Mouse (Mus musculus) myocyte (in vitro differentiated cells): ENCODE measurements around the gene Dgat2.

Experiments used
- CEBPB ChIP-seq: IDR thresholded peaks from 2 replicates; pipeline ENCODE4 v1.6.1; 2011; ENCODE audit warnings: mild to moderate bottlenecking, moderate library complexity; ENCODE audit not compliant: poor library complexity, insufficient read depth, severe bottlenecking
- E2F4 ChIP-seq: IDR thresholded peaks from one replicate; pipeline ENCODE4 v1.6.1; 2011; ENCODE audit warnings: mild to moderate bottlenecking, control low read depth, moderate library complexity; ENCODE audit not compliant: insufficient read depth
- MAX ChIP-seq: IDR thresholded peaks from one replicate; pipeline ENCODE4 v1.6.1; 2011; ENCODE audit warnings: low read depth, mild to moderate bottlenecking, control low read depth
- MYOD1 ChIP-seq, 3 experiments: IDR thresholded peaks; one replicate each; pipeline ENCODE4 v1.6.1; 2011; ENCODE audit warnings: control low read depth in 2 of 3, low read depth in 2 of 3, mild to moderate bottlenecking in 2 of 3, moderate library complexity in 1 of 3; ENCODE audit not compliant: insufficient read length in 2 of 3, control insufficient read depth in 1 of 3
- MYOG ChIP-seq, 3 experiments: IDR thresholded peaks; one replicate each; pipeline ENCODE4 v1.6.1; 2011; ENCODE audit warnings: control low read depth in 2 of 3, low read depth in 2 of 3, mild to moderate bottlenecking in 2 of 3; ENCODE audit not compliant: insufficient read length in 2 of 3, control insufficient read depth in 1 of 3, insufficient read depth in 1 of 3
- POLR2A ChIP-seq: IDR thresholded peaks from one replicate; pipeline ENCODE4 v1.6.1; 2011; ENCODE audit warnings: low read depth, mild to moderate bottlenecking, control low read depth, moderate library complexity; ENCODE audit not compliant: insufficient read length
- POLR2AphosphoS2 ChIP-seq: IDR thresholded peaks from one replicate; pipeline ENCODE4 v1.6.1; 2011; ENCODE audit warnings: low read depth, control low read depth; ENCODE audit not compliant: insufficient read length
- REST ChIP-seq: IDR thresholded peaks from one replicate; pipeline ENCODE4 v1.6.1; 2011; ENCODE audit warnings: mild to moderate bottlenecking, control low read depth, moderate library complexity; ENCODE audit not compliant: insufficient read depth, insufficient read length
- SRF ChIP-seq: IDR thresholded peaks from one replicate; pipeline ENCODE4 v1.6.1; 2011; ENCODE audit warnings: low read depth; ENCODE audit not compliant: control insufficient read depth, insufficient read length
- TCF12 ChIP-seq: IDR thresholded peaks from one replicate; pipeline ENCODE4 v1.6.1; 2011; ENCODE audit warnings: mild to moderate bottlenecking, control low read depth; ENCODE audit not compliant: poor library complexity, insufficient read depth, severe bottlenecking
- TCF3 ChIP-seq: IDR thresholded peaks from one replicate; pipeline ENCODE4 v1.6.1; 2011; ENCODE audit warnings: low read depth, control low read depth; ENCODE audit not compliant: insufficient read length
- USF1 ChIP-seq: IDR thresholded peaks from one replicate; pipeline ENCODE4 v1.6.1; 2011; ENCODE audit warnings: low read depth, mild to moderate bottlenecking, control low read depth, moderate library complexity

GRCm38 (mm10) chr7:99139841-99140491 lies 42.6 kb downstream of the Dgat2 start:
- TF ChIP-seq REST (no peak), POLR2AphosphoS2 (no peak), POLR2A (no peak), E2F4 (no peak), CEBPB (no peak), MYOD1 (IDR thresholded peaks at IDR 0.05; ENCODE audit: control insufficient read depth in 1 of 3, insufficient read length in 2 of 3, low read depth in 2 of 3) (no peak), TCF12 (no peak), USF1 (no peak), MAX (no peak), MYOG (IDR thresholded peaks at IDR 0.05; ENCODE audit: control insufficient read depth in 1 of 3, insufficient read depth in 1 of 3, insufficient read length in 2 of 3, low read depth in 2 of 3) (no peak), SRF (no peak), TCF3 (no peak)
